Mouse (Mus musculus): ENCODE measurements around the gene Rps9.

The Rps9 gene

DNA sequence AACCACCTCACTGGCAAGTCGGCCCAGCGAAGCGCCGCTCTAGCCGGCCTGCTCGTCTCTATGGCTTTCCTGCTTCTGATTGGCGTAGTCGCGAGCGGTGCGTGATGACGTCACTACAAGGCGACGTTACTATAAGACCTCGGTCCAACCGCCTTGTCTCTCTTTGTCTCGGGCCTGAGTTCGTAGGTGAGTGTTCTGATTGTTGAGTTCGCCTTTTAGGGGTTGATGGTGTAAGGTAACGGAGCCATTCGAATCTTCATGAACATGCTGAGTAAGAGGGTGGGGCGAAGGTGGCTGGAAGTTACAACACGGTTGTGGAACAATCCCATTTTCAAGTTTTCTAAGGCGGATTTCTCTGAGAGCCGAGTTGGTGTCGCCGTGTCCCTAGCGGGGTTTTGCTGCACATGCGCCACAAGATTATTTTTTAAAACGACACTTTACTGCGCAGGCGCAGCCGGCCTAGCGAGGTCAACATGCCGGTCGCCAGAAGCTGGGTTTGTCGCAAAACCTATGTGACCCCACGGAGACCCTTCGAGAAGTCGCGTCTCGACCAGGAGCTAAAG lies at the start of gene Rps9:
TSS of gene Rps9 (plus strand) at position 115 of the 563 bp plus-strand sequence.
- peak; percentile 93 for DNase-seq (ENCODE audit: inconsistent ontology term)

- no peak for DNase-seq (ENCODE audit: inconsistent ontology term)
Measured at GRCm38 (mm10) chr7:3656966-3657365, 46.8 kb upstream of the Rps9 start.

- DNase-seq (ENCODE audit: inconsistent ontology term) = no peak
Measured at GRCm38 (mm10) chr7:3658578-3658977, 45.2 kb upstream of the Rps9 start.

GRCm38 (mm10) chr7:3664524-3665214 lies 39.1 kb upstream of the Rps9 start:
- no peak for DNase-seq (ENCODE audit: inconsistent ontology term)

GRCm38 (mm10) chr7:3665215-3666114 lies 38.3 kb upstream of the Rps9 start, which contains the start of gene Leng1:
Gene Leng1, minus strand, starts transcription at chr7:3665840.
- peak; percentile 98 for DNase-seq (ENCODE audit: inconsistent ontology term)

DNA sequence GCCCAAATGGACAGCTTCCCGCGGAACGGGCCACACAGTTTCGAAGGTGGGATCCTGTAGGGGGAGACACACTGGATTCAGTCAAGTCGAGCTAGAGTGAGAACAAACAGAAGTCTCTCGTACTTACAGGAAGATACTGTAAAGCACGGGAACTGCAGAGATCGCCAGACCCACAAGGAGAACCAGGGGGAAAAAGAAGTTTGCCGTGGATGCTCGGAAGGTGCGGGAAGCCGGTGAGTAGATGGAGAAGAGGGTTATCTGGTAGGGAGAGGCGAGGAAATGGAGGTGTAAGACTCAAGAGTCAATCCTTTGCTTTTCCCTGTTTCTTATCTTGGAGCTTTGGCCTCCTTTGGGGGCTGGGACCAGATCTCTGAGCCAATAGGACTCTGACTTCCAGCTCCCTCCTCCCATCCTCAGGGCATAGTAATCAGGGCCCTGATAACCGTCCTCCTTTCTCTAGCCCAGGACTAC lies 36.8 kb upstream of the Rps9 start:
- DNase-seq (ENCODE audit: inconsistent ontology term) = no peak

DNA sequence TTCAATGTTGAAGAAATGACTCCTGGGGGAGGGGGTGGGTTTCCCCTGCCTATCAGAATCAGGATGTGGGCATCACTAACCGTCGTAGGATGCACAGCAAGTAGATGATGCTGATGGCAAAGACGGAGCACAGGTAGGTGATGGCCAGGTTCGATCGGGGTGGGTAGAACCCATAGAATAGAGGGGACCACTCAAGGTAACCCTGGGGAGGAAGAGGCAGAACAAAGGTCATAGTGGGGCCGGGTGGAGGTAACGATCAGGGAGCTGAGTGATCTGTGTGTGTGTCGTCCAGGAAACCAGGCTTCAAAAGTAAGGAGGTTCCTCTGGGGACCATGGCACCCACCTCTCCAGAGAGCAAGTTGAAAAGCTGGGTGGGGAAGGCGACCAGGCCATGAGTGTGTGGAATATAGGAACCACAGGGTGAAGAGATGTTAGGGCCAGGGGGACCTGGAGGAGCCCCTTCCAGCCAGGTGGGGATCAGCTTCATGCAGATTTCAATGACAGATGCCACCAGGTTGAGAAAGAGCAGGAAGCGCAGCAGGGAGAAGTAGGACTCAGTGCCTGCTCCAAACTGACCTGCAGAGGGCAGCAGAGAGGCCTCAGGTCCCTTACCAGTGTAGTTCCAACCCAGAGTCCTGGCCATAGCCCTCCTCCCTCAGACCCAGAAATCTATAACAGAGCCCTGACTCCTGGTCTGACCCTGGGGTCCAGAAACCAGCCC lies 29.1 kb upstream of the Rps9 start:
- DNase-seq (ENCODE audit: inconsistent ontology term) = peak; percentile 36

DNA sequence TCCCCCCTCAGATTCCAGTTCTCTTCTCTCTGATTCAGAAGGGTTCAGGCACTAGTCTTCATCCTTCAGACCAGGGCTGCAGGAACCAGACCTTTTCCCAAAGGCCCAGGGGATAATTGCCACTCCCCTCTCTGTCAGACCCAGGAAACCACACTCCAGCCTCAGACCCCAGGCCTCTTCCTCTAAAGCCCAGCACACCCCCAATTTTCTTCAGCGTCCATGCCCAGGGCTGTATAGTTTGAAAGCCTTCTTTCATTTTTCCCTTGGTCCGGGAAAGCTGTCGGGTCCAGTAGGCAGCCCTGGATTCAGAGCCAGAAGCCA lies 28.6 kb upstream of the Rps9 start:
- DNase-seq (ENCODE audit: inconsistent ontology term) = no peak

- DNase-seq (ENCODE audit: inconsistent ontology term) = no peak
Measured at GRCm38 (mm10) chr7:3676371-3676770, 27.4 kb upstream of the Rps9 start.

GRCm38 (mm10) chr7:3677342-3677741 lies 26.5 kb upstream of the Rps9 start, which contains the start of gene Tmc4:
Gene Tmc4, minus strand, starts transcription at chr7:3677553.
- no peak for DNase-seq (ENCODE audit: inconsistent ontology term)

DNA sequence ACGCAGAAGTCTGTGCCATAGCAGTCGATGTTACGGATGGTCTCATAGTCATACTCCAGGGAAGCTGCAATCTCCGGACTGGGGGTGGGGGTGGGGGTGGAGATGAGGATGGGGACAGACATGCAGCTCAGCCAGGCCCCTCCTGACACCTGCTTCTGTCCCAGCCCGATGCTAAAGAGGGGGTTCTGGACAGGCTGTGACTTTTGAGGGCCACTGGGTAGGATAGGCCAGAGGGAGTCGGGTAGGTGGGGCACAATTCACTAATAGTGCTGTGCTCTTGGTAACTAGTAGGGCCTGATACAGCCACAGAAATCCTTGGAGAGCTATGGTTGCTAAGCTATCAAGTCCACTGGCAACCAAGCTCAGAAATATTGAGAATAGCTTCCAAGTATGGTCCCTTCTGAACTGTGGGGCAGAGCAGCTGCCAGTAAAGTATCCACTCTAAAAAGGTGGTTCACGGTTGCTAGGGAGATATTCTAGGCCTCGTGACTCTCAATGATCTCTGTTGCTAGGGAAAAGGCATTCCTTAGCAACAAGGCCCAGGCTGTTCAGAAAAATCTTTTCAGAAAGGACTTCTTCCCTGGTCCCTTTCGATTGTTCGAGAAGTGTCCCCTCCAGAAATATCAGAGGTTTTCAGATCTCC lies 19.8 kb upstream of the Rps9 start:
- DNase-seq (ENCODE audit: inconsistent ontology term) = no peak

DNA sequence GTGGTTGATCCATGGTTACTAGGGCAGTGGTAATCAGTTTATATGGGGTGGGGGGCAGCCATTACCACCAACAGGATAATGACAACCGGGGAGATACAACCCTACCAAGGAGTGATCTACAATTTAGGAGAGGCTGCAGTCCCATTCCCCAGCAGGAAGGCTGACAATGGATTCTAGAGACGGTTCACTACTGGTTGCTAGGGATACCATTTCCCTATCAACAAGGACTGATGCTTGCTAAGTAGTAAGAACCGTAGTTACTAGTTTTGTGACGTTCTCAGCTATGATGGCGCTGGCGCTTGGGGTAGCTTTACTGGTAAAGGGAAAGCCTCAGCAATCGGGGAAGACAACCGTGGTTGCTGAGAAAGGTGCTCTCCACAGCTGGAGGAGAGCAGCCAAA lies 19.1 kb upstream of the Rps9 start:
- no peak for DNase-seq (ENCODE audit: inconsistent ontology term)

DNA sequence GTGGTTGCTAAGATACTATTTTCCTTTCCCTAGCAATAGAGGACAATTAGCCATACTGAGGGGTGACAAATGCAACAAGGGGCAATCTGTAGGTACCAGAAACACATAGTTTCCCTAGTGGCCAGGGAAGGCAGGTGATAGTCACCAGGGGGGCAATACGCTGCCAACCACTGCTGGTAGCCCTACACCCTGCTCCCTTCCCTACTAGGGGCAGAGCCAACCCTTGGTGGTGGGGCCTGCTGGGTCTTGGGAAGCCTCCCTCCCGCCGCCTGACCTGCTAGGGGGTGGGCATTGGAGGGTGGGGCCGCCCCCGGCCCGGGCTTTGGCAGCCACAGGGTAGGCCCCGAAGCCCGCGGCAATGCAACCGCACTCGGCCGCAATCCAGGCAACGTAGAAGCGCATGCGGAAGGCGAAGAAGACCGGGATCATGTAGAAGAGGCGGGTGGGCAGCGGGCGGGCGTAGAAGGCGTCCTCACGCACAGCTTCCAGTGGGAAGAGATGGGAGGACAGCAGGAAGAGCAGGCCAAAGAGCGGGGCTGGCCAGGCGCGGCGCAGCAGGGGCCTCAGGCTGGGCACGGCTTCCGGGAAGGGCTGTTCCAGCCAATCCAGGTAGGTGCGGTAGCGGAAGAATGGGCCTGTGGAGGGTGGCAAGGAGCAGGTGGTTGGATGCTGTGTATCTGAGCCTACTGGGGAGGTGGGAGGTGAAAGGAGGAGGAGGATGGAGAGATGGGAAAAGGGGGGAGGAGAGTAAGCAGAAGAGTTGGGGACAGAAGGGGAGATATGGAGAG lies 18.2 kb upstream of the Rps9 start:
- DNase-seq (ENCODE audit: inconsistent ontology term) = no peak

- no peak for DNase-seq (ENCODE audit: inconsistent ontology term)
Measured at GRCm38 (mm10) chr7:3691919-3692318, 11.9 kb upstream of the Rps9 start.

DNA sequence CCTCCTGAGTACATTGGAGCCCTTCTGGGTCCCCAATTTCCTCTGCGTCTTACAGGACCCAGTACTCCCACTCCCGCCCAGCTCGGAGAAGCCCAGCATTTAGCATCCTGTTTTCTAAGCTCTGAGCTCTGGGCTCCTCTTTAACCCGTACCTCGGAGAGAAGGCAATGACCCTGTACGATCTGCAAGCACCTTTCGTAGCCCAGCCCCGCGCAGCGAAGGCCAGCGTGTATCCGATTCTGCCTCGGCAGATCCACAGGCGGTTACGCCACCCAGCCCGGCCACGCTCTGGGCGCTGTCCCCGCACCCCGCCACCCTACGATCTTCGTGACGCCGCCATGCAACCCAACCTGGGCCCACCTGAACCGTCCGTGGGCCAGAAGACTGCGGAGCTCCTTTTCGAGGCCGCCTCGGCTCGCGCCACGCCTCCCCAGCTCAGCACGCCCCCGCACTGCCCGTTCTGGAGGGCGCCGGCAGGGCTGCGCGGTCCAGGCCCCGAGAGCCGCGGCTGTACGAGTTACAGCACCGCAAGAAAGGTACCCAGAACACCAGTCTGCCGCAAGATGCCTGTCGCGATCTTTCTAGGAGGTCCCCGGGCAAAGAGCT lies 11.3 kb upstream of the Rps9 start, which contains the start of gene Tsen34:
TSS of gene Tsen34 (plus strand) at position 482 of the 605 bp plus-strand sequence.
- no peak for DNase-seq (ENCODE audit: inconsistent ontology term)

GRCm38 (mm10) chr7:3692987-3693808 lies 10.6 kb upstream of the Rps9 start, which contains the start of gene Mboat7:
Gene Mboat7, minus strand, starts transcription at chr7:3693523.
- peak; percentile 96 for DNase-seq (ENCODE audit: inconsistent ontology term)

DNA sequence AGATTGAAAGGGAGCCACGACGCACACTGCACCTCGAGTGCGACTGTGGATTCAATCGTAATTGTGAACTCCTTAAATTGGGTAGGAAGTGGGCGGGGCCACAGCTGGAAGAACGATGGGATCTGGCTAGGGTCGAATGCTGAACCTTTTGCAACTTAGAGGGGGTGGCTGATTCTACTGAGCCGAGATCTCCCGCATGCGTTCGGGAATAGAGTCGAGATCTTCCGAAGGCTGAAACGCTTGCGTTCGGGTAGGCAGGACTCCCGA lies 10.1 kb upstream of the Rps9 start:
- DNase-seq (ENCODE audit: inconsistent ontology term) = no peak

DNA sequence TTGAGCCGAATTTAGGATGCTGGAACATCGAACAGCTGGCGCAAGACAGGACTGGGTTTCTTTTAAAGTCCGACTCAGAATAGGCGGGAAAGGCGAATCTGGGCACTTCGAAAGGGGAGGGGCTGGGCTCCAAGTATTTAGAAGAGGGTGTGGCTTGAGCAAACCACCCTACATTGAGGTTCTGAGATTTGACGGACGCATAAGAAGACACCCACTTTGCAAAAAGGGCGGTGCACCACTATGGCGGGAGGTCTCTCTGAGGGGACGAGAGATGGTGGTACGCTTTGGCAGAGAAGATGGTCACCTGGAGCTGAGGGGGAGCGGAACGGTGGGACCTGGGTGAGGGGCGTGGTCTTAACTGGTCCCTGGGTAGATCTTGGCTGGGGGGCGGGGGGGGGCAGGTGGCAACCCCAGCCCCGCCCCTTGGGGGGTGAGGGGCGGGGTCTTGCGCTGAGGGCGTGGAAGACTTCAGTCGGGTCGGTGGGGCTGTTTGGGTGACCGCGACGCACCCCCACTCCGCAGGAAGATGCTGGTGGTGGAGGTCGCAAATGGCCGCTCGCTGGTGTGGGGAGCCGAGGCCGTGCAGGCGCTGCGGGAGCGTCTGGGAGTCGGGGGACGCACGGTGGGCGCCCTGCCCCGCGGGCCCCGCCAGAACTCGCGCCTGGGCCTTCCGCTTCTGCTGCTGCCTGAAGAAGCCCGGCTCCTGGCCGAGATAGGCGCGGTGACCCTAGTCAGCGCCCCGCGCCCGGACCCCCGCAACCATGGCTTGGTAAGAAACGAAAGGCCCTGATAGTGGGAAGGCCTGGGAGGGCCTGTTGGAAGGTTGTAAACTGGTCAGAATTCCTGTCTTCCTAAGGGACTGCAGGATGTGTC lies 9.5 kb upstream of the Rps9 start:
- DNase-seq (ENCODE audit: inconsistent ontology term) = peak; percentile 93

All from Muller cell, postnatal 12 days (primary cell).